Mouse (Mus musculus): ENCODE results near the gene Olfr1055. TPM values are rescaled to one million over a fixed set of nuclear protein-coding genes. Genes with fewer than 3 reads are reported as not detected.
"Not testable (repeated sequence)": the region's sequence is repeated elsewhere in the genome, so short reads cannot be mapped to it uniquely, and the experiment has no call there.

The Olfr1055 gene
- total RNA-seq (2015; ENCODE audit: low replicate concordance), result not detected in 2 replicates
- total RNA-seq (2017; ENCODE audit: low replicate concordance), result not detected in 2 replicates

- no peak for ATAC-seq (replicated peaks; ENCODE audit: low FRiP score, poor library complexity, severe bottlenecking)
These were observed at the start of gene Olfr1055 for GRCm38 (mm10) chr2:86350184-86350583. TSS of gene Olfr1055 (minus strand) at chr2:86350284.

- no peak for ATAC-seq (replicated peaks; ENCODE audit: low FRiP score, poor library complexity, severe bottlenecking)
These were observed 45.0 kb upstream of the Olfr1055 start for GRCm38 (mm10) chr2:86395114-86395513.

- ATAC-seq (replicated peaks; ENCODE audit: low FRiP score, poor library complexity, severe bottlenecking), result not testable (repeated sequence)
These were observed 38.4 kb upstream of the Olfr1055 start, which contains the start of gene Olfr1058 for GRCm38 (mm10) chr2:86388461-86388860. TSS of gene Olfr1058 (minus strand) at chr2:86388561.

DNA sequence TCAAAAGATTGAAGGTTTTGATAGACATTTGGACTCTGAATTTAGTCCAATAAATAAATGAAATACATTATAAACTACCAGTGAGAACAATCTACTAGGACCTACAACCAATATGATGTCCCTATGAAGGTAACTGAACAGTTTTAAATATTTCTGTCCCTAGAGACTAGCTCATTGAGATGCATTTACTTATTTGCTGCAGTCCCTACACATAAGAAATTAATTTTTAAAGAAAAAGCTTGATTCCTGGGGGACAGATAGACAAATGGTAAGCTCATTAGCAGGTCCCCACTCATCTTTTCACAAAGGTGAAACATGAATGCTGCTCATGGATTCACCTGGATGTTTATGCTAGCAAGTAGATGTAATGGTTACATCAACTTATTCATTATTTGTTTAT lies 28.2 kb upstream of the Olfr1055 start, which contains the start of gene Olfr1057:
Gene Olfr1057 (minus strand): TSS at position 101 of the 400 bp plus-strand sequence.
- ATAC-seq (replicated peaks; ENCODE audit: low FRiP score, poor library complexity, severe bottlenecking), result no peak

DNA sequence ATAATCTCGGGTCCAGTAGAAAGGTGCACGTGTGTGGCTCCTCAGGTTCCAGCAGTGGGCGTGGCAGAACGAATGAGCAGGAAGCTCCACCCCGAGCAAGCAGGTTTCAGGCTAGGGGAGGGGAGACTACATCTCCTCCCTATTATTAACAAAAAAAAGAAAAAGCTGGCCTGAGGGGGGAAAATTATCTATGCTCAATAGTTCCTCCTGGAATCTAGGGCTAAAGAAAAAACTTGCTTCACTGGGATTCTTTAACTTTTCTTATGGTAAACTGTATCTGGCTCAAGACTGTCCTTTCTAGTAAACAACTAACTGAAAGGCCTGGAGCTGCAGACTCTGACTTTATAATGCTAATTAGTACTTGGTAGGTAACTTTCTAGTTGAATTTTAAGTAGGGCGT lies 16.3 kb upstream of the Olfr1055 start:
- ATAC-seq (replicated peaks; ENCODE audit: low FRiP score, poor library complexity, severe bottlenecking), result not testable (repeated sequence)

GRCm38 (mm10) chr2:86362369-86362768 lies 12.3 kb upstream of the Olfr1055 start, which contains the start of gene Olfr1056:
TSS of gene Olfr1056 (minus strand) at chr2:86362469.
- ATAC-seq (replicated peaks; ENCODE audit: low FRiP score, poor library complexity, severe bottlenecking), result no peak

- ATAC-seq (replicated peaks; ENCODE audit: low FRiP score, poor library complexity, severe bottlenecking), result not testable (repeated sequence)
These were observed 1.7 kb upstream of the Olfr1055 start for GRCm38 (mm10) chr2:86351751-86352150.

- ATAC-seq (replicated peaks; ENCODE audit: low FRiP score, poor library complexity, severe bottlenecking), result no peak
These were observed 14.8 kb downstream of the Olfr1055 start, which contains the start of gene Olfr1054 for GRCm38 (mm10) chr2:86335333-86335732. TSS of gene Olfr1054 (minus strand) at chr2:86335433.

DNA sequence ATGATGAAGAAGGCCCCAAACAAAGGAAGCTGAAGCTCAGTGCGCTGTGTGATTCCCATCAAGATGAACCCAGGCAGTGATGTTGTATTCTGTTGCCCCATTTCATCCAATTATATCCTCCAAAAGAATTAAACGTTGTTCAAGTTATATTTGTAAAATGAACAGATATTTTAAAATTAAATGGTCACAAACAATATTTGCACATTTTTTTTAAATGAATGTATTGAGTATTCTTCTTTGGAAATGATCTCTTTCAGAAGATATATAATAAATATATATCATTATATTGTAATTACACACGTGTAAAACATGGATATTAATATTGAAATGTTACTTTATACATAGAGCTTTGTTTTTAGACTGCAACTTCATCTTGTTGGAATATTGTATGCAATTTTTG lies 34.9 kb downstream of the Olfr1055 start, which contains the start of gene Olfr1053:
Gene Olfr1053 (minus strand): TSS at position 101 of the 400 bp plus-strand sequence.
- ATAC-seq (replicated peaks; ENCODE audit: low FRiP score, poor library complexity, severe bottlenecking), result no peak

Other genes with a start within 250 kb of the Olfr1055 start
- gene Olfr1039, start 214.4 kb downstream of the Olfr1055 start, total RNA-seq (2015; ENCODE audit: low replicate concordance), result not detected in 2 replicates
- not detected in 2 replicates for gene Olfr1039, start 214.4 kb downstream of the Olfr1055 start, total RNA-seq (2017; ENCODE audit: low replicate concordance)
- not detected in 2 replicates for gene Olfr1040, start 203.6 kb downstream of the Olfr1055 start, total RNA-seq (2015; ENCODE audit: low replicate concordance)
- gene Olfr1040, start 203.6 kb downstream of the Olfr1055 start, total RNA-seq (2017; ENCODE audit: low replicate concordance), result not detected in 2 replicates
- gene Olfr1042, start 188.4 kb downstream of the Olfr1055 start, total RNA-seq (2015; ENCODE audit: low replicate concordance), result not detected in 2 replicates
- not detected in 2 replicates for gene Olfr1042, start 188.4 kb downstream of the Olfr1055 start, total RNA-seq (2017; ENCODE audit: low replicate concordance)
- not detected in 2 replicates for gene Olfr1043, start 182.8 kb downstream of the Olfr1055 start, total RNA-seq (2015; ENCODE audit: low replicate concordance)
- gene Olfr1043, start 182.8 kb downstream of the Olfr1055 start, total RNA-seq (2017; ENCODE audit: low replicate concordance), result not detected in 2 replicates
- gene Olfr1044, start 172.5 kb downstream of the Olfr1055 start, total RNA-seq (2015; ENCODE audit: low replicate concordance), result not detected in 2 replicates
- not detected in 2 replicates for gene Olfr1044, start 172.5 kb downstream of the Olfr1055 start, total RNA-seq (2017; ENCODE audit: low replicate concordance)
- not detected in 2 replicates for gene Olfr52, start 164.6 kb downstream of the Olfr1055 start, total RNA-seq (2015; ENCODE audit: low replicate concordance)
- gene Olfr52, start 164.6 kb downstream of the Olfr1055 start, total RNA-seq (2017; ENCODE audit: low replicate concordance), result not detected in 2 replicates
- gene Olfr1045, start 147.3 kb downstream of the Olfr1055 start, total RNA-seq (2015; ENCODE audit: low replicate concordance), result not detected in 2 replicates
- not detected in 2 replicates for gene Olfr1045, start 147.3 kb downstream of the Olfr1055 start, total RNA-seq (2017; ENCODE audit: low replicate concordance)
- not detected in 2 replicates for gene Olfr1046, start 131.0 kb downstream of the Olfr1055 start, total RNA-seq (2015; ENCODE audit: low replicate concordance)
- gene Olfr1046, start 131.0 kb downstream of the Olfr1055 start, total RNA-seq (2017; ENCODE audit: low replicate concordance), result not detected in 2 replicates
- not detected in 2 replicates for gene Olfr1047, start 118.9 kb downstream of the Olfr1055 start, total RNA-seq (2015; ENCODE audit: low replicate concordance)
- not detected in 2 replicates for gene Olfr1047, start 118.9 kb downstream of the Olfr1055 start, total RNA-seq (2017; ENCODE audit: low replicate concordance)
- gene Olfr1048, start 110.0 kb downstream of the Olfr1055 start, total RNA-seq (2015; ENCODE audit: low replicate concordance), result not detected in 2 replicates
- gene Olfr1048, start 110.0 kb downstream of the Olfr1055 start, total RNA-seq (2017; ENCODE audit: low replicate concordance), result not detected in 2 replicates
- not detected in 2 replicates for gene Olfr1049, start 92.0 kb downstream of the Olfr1055 start, total RNA-seq (2015; ENCODE audit: low replicate concordance)
- gene Olfr1049, start 92.0 kb downstream of the Olfr1055 start, total RNA-seq (2017; ENCODE audit: low replicate concordance), result not detected in 2 replicates
- not detected in 2 replicates for gene Olfr1051, start 71.2 kb downstream of the Olfr1055 start, total RNA-seq (2015; ENCODE audit: low replicate concordance)
- gene Olfr1051, start 71.2 kb downstream of the Olfr1055 start, total RNA-seq (2017; ENCODE audit: low replicate concordance), result not detected in 2 replicates
- gene Olfr1052, start 57.8 kb downstream of the Olfr1055 start, total RNA-seq (2015; ENCODE audit: low replicate concordance), result not detected in 2 replicates
- not detected in 2 replicates for gene Olfr1052, start 57.8 kb downstream of the Olfr1055 start, total RNA-seq (2017; ENCODE audit: low replicate concordance)
- not detected in 2 replicates for gene Olfr1053, start 35.0 kb downstream of the Olfr1055 start, total RNA-seq (2015; ENCODE audit: low replicate concordance)
- gene Olfr1053, start 35.0 kb downstream of the Olfr1055 start, total RNA-seq (2017; ENCODE audit: low replicate concordance), result not detected in 2 replicates
- gene Olfr1054, start 14.9 kb downstream of the Olfr1055 start, total RNA-seq (2015; ENCODE audit: low replicate concordance), result not detected in 2 replicates
- gene Olfr1054, start 14.9 kb downstream of the Olfr1055 start, total RNA-seq (2017; ENCODE audit: low replicate concordance), result not detected in 2 replicates
- gene Olfr1056, start 12.2 kb upstream of the Olfr1055 start, total RNA-seq (2015; ENCODE audit: low replicate concordance), result not detected in 2 replicates
- not detected in 2 replicates for gene Olfr1056, start 12.2 kb upstream of the Olfr1055 start, total RNA-seq (2017; ENCODE audit: low replicate concordance)
- gene Olfr1057, start 28.1 kb upstream of the Olfr1055 start, total RNA-seq (2015; ENCODE audit: low replicate concordance), result not detected in 2 replicates
- not detected in 2 replicates for gene Olfr1057, start 28.1 kb upstream of the Olfr1055 start, total RNA-seq (2017; ENCODE audit: low replicate concordance)
- gene Olfr1058, start 38.3 kb upstream of the Olfr1055 start, total RNA-seq (2015; ENCODE audit: low replicate concordance), result not detected in 2 replicates
- gene Olfr1058, start 38.3 kb upstream of the Olfr1055 start, total RNA-seq (2017; ENCODE audit: low replicate concordance), result not detected in 2 replicates
- not detected in 2 replicates for gene Olfr1061, start 63.8 kb upstream of the Olfr1055 start, total RNA-seq (2015; ENCODE audit: low replicate concordance)
- not detected in 2 replicates for gene Olfr1061, start 63.8 kb upstream of the Olfr1055 start, total RNA-seq (2017; ENCODE audit: low replicate concordance)
- gene Olfr1062, start 76.5 kb upstream of the Olfr1055 start, total RNA-seq (2015; ENCODE audit: low replicate concordance), result not detected in 2 replicates
- not detected in 2 replicates for gene Olfr1062, start 76.5 kb upstream of the Olfr1055 start, total RNA-seq (2017; ENCODE audit: low replicate concordance)
- not detected in 2 replicates for gene Olfr1065, start 100.3 kb upstream of the Olfr1055 start, total RNA-seq (2015; ENCODE audit: low replicate concordance)
- gene Olfr1065, start 100.3 kb upstream of the Olfr1055 start, total RNA-seq (2017; ENCODE audit: low replicate concordance), result not detected in 2 replicates
- gene Olfr1066, start 106.0 kb upstream of the Olfr1055 start, total RNA-seq (2015; ENCODE audit: low replicate concordance), result not detected in 2 replicates
- gene Olfr1066, start 106.0 kb upstream of the Olfr1055 start, total RNA-seq (2017; ENCODE audit: low replicate concordance), result not detected in 2 replicates
- not detected in 2 replicates for gene Olfr228, start 137.1 kb upstream of the Olfr1055 start, total RNA-seq (2015; ENCODE audit: low replicate concordance)
- not detected in 2 replicates for gene Olfr228, start 137.1 kb upstream of the Olfr1055 start, total RNA-seq (2017; ENCODE audit: low replicate concordance)
- not detected in 2 replicates for gene Olfr1076, start 158.2 kb upstream of the Olfr1055 start, total RNA-seq (2015; ENCODE audit: low replicate concordance)
- not detected in 2 replicates for gene Olfr1076, start 158.2 kb upstream of the Olfr1055 start, total RNA-seq (2017; ENCODE audit: low replicate concordance)
- gene Olfr1079, start 192.2 kb upstream of the Olfr1055 start, total RNA-seq (2015; ENCODE audit: low replicate concordance), result not detected in 2 replicates
- gene Olfr1079, start 192.2 kb upstream of the Olfr1055 start, total RNA-seq (2017; ENCODE audit: low replicate concordance), result not detected in 2 replicates
- gene Olfr1080, start 208.0 kb upstream of the Olfr1055 start, total RNA-seq (2015; ENCODE audit: low replicate concordance), result not detected in 2 replicates
- not detected in 2 replicates for gene Olfr1080, start 208.0 kb upstream of the Olfr1055 start, total RNA-seq (2017; ENCODE audit: low replicate concordance)
- not detected in 2 replicates for gene Olfr1082, start 248.7 kb upstream of the Olfr1055 start, total RNA-seq (2015; ENCODE audit: low replicate concordance)
- gene Olfr1082, start 248.7 kb upstream of the Olfr1055 start, total RNA-seq (2017; ENCODE audit: low replicate concordance), result not detected in 2 replicates

All from erythroid progenitor cell, adult 5-6 weeks (primary cell).